Mouse (Mus musculus) neural tube, embryonic 14.5 days (tissue): Measurements from ENCODE around the gene Cpa4. TPM values are rescaled to one million over a fixed set of nuclear protein-coding genes. Genes with fewer than 3 reads are reported as not detected.

Experiments
- ATAC-seq: fragments of 200-750 bp; cut with Nextera tagmentation; 2 replicates; pipeline ENCODE4 v1.8.0; 2017; ENCODE audit warnings: low read depth, mild to moderate bottlenecking, moderate TSS enrichment, moderate library complexity
- H3K27ac ChIP-seq: fragments of 300-500 bp; sonication (generic); 2 replicates; pipeline ENCODE4 v1.5.1; 2014; ENCODE audit warnings: low read depth, mild to moderate bottlenecking, control low read depth, low read length, moderate library complexity, mixed read lengths
- H3K27me3 ChIP-seq: fragments of 300-500 bp; sonication (generic); 2 replicates; pipeline ENCODE4 v1.6.1; 2014; ENCODE audit warnings: low read length; ENCODE audit not compliant: control insufficient read depth, insufficient read depth
- H3K36me3 ChIP-seq: fragments of 300-500 bp; sonication (generic); 2 replicates; pipeline ENCODE4 v1.6.1; 2014; ENCODE audit warnings: low read length, mixed read lengths; ENCODE audit not compliant: control insufficient read depth, insufficient read depth
- H3K4me1 ChIP-seq: fragments of 300-500 bp; sonication (generic); 2 replicates; pipeline ENCODE4 v1.6.1; 2014; ENCODE audit warnings: low read length; ENCODE audit not compliant: control insufficient read depth, insufficient read depth
- H3K4me2 ChIP-seq: fragments of 300-500 bp; sonication (generic); 2 replicates; pipeline ENCODE4 v1.6.1; 2014; ENCODE audit warnings: mild to moderate bottlenecking, low read depth, low read length, control low read depth
- H3K4me3 ChIP-seq: fragments of 300-500 bp; sonication (generic); 2 replicates; pipeline ENCODE4 v1.5.1; 2014; ENCODE audit warnings: low read depth, low read length, control low read depth, mixed read lengths
- H3K9ac ChIP-seq: fragments of 300-500 bp; sonication (generic); replicated peaks from 2 replicates; pipeline ENCODE4 v1.6.1; 2014; ENCODE audit warnings: low read depth, mild to moderate bottlenecking, control low read depth, low read length, mixed read lengths
- H3K9me3 ChIP-seq: fragments of 300-500 bp; sonication (generic); 2 replicates; pipeline ENCODE4 v1.6.1; 2016; ENCODE audit warnings: low read length; ENCODE audit not compliant: control insufficient read depth
- WGBS: fragments of 180-500 bp; shearing (Covaris S2); extraction: QIAGEN DNeasy Blood & Tissue Kit; methylation state at CpG from one replicate; pipeline ENCODE4 v1.1.7; 2014; 5-methylcytosine and 5-hydroxymethylcytosine counted together
- polyA plus RNA-seq: library from polyadenylated mRNA; unstranded; fragments of >200 nt; fragmentation: Nextera tagmentation; extraction: Ambion mirVana; gene quantifications from 2 replicates; pipeline ENCODE4 v1.2.1, GENCODE M21; 2014

The Cpa4 gene
- polyA plus RNA-seq, 1 experiment from 2014 or later: 0.90 TPM

- 14% methylated on average over 4 of the region's 9 CpGs for WGBS
- no peaks in the 10 kb centered on the region for H3K36me3 ChIP-seq
Measured at GRCm38 (mm10) chr6:30556080-30556479, 12.1 kb upstream of the Cpa4 start.

DNA sequence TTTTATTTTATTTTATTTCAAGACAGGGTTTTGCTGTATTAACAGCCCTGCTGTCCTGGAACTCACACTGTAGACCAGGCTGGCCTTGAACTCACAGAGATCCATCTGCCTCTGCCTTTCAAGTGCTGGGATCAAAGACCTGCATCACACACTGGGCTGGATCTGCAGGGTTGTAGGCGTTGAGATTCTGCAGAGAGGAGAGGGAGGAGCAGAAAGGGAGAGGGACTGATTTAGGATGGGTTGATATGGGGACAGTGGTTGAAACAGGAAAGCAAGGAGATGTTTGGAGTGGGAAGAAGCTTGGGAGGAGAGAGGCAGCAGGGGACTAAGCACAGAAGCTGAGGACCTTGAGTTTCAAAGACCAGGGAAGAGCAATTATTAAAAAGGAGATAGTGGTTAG lies 8.4 kb upstream of the Cpa4 start:
- Histone ChIP-seq H3K27me3 (no peaks in the 10 kb centered on the region), H3K4me3 (no peak overlapping the region), H3K27ac (no peak overlapping the region), H3K9ac (no peak overlapping the region), H3K4me1 (no peaks in the 10 kb centered on the region), H3K9me3 (no peaks in the 10 kb centered on the region), H3K4me2 (no peak overlapping the region), H3K36me3 (no peaks in the 10 kb centered on the region)
- WGBS: 47% methylated on average over 1 of the region's 1 CpGs
- no peak for ATAC-seq

More at GRCm38 (mm10) chr6:30556080-30556479, 12.1 kb upstream of the Cpa4 start:
- Histone ChIP-seq H3K4me3 (no peak overlapping the region), H3K27ac (no peak overlapping the region), H3K4me2 (no peak overlapping the region), H3K4me1 (peaks cover 10% of the 10 kb centered on the region), H3K27me3 (no peaks in the 10 kb centered on the region), H3K9ac (no peak overlapping the region), H3K9me3 (no peaks in the 10 kb centered on the region)
- ATAC-seq: no peak

GRCm38 (mm10) chr6:30562132-30562531 lies 6.0 kb upstream of the Cpa4 start:
- no peak overlapping the region for H3K9ac ChIP-seq
- H3K9me3 ChIP-seq: no peaks in the 10 kb centered on the region
- WGBS: 75% methylated on average over 4 of the region's 4 CpGs
- no peaks in the 10 kb centered on the region for H3K36me3 ChIP-seq
- H3K27ac ChIP-seq: no peak overlapping the region
- no peaks in the 10 kb centered on the region for H3K4me1 ChIP-seq
- H3K4me3 ChIP-seq: no peak overlapping the region
- no peaks in the 10 kb centered on the region for H3K27me3 ChIP-seq
- H3K4me2 ChIP-seq: no peak overlapping the region
- no peak for ATAC-seq

- Histone ChIP-seq H3K27me3 (no peaks in the 10 kb centered on the region), H3K9ac (no peak overlapping the region), H3K4me1 (no peaks in the 10 kb centered on the region), H3K9me3 (no peaks in the 10 kb centered on the region), H3K4me2 (no peak overlapping the region), H3K36me3 (no peaks in the 10 kb centered on the region), H3K4me3 (no peak overlapping the region), H3K27ac (no peak overlapping the region)
- no peak for ATAC-seq
- WGBS: 84% methylated on average over 6 of the region's 6 CpGs
Measured at GRCm38 (mm10) chr6:30563575-30563974, 4.6 kb upstream of the Cpa4 start.

DNA sequence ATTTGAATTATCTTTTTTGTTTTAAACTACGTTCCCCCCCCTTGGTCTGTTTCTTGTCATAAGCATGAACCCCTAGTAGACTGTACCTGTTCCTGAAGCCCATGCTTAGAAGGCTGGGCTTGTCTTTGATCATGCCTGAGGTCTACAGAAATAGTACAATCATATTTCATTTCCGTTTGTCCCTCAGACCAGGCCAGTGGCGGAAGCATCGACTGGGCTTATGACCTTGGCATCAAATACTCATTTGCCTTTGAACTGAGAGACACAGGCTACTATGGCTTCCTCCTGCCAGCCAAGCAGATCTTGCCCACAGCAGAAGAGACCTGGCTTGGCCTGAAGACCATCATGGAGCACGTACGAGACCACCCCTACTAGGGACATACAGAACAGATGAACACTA lies 4.1 kb upstream of the Cpa4 start:
- H3K36me3 ChIP-seq: no peaks in the 10 kb centered on the region
- no peak overlapping the region for H3K4me3 ChIP-seq
- ATAC-seq: no peak
- no peak overlapping the region for H3K4me2 ChIP-seq
- WGBS: 94% methylated on average over 6 of the region's 6 CpGs
- no peaks in the 10 kb centered on the region for H3K27me3 ChIP-seq
- no peak overlapping the region for H3K27ac ChIP-seq
- no peak overlapping the region for H3K9ac ChIP-seq
- H3K4me1 ChIP-seq: no peaks in the 10 kb centered on the region
- H3K9me3 ChIP-seq: no peaks in the 10 kb centered on the region

- 79% methylated on average over 10 of the region's 10 CpGs for WGBS
- H3K9me3 ChIP-seq: no peaks in the 10 kb centered on the region
- no peak overlapping the region for H3K4me3 ChIP-seq
- no peak overlapping the region for H3K27ac ChIP-seq
- H3K9ac ChIP-seq: no peak overlapping the region
- no peaks in the 10 kb centered on the region for H3K36me3 ChIP-seq
- H3K27me3 ChIP-seq: no peaks in the 10 kb centered on the region
- no peak for ATAC-seq
- H3K4me1 ChIP-seq: peaks cover 6% of the 10 kb centered on the region
- no peak overlapping the region for H3K4me2 ChIP-seq
Measured at GRCm38 (mm10) chr6:30569331-30569730, 1.2 kb downstream of the Cpa4 start.

- H3K27ac ChIP-seq: no peak overlapping the region
- H3K9me3 ChIP-seq: no peaks in the 10 kb centered on the region
- ATAC-seq: no peak
Measured at GRCm38 (mm10) chr6:30570012-30570411, 1.8 kb downstream of the Cpa4 start.

GRCm38 (mm10) chr6:30572456-30573311 lies 4.5 kb downstream of the Cpa4 start:
- Histone ChIP-seq H3K4me2 (peak overlapping the region; percentile 14; the same call in 1 of the 2 replicates), H3K4me1 (peaks cover 6% of the 10 kb centered on the region), H3K4me3 (no peak overlapping the region), H3K27me3 (no peaks in the 10 kb centered on the region), H3K9ac (no peak overlapping the region), H3K27ac (peak overlapping the region; percentile 57; the same call in 1 of the 2 replicates), H3K36me3 (no peaks in the 10 kb centered on the region), H3K9me3 (no peaks in the 10 kb centered on the region)
- peak; percentile 90 for ATAC-seq
- WGBS: 25% methylated on average over 20 of the region's 20 CpGs

More at GRCm38 (mm10) chr6:30570012-30570411, 1.8 kb downstream of the Cpa4 start:
- WGBS: 97% methylated on average over 5 of the region's 5 CpGs
- Histone ChIP-seq H3K27me3 (no peaks in the 10 kb centered on the region), H3K9ac (no peak overlapping the region), H3K4me3 (no peak overlapping the region), H3K4me1 (peaks cover 6% of the 10 kb centered on the region), H3K36me3 (no peaks in the 10 kb centered on the region), H3K4me2 (no peak overlapping the region)

DNA sequence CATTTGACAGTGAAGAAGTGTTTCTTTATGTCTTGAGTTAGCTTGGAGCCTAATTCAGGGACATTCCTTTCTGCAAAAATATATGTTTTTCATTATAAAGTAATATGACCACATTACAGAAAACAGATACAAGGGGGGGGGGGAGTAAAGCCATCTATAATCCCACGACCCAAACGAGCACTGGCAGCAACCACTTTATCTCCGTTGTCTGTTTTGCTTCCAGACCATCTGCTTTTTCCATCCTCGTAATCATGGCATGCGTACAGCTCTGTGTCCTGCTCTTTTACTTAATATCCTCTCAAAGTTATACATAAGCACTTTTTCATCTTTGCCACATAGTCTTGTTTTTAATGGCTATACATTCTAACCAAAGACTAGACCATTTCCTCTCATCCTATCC lies 5.2 kb downstream of the Cpa4 start:
- Histone ChIP-seq H3K36me3 (no peaks in the 10 kb centered on the region), H3K9me3 (no peaks in the 10 kb centered on the region), H3K4me1 (peaks cover 6% of the 10 kb centered on the region), H3K27me3 (no peaks in the 10 kb centered on the region), H3K4me2 (no peak overlapping the region), H3K27ac (0 out of 2 replicates have a peak overlapping the region, but pooled peaks have one; percentile 5), H3K9ac (no peak overlapping the region), H3K4me3 (no peak overlapping the region)
- WGBS: 67% methylated on average over 5 of the region's 5 CpGs
- no peak for ATAC-seq
